Mouse (Mus musculus) lung, embryonic 16.5 days (tissue): ENCODE results near the gene Ssr2. TPM values are rescaled to one million over a fixed set of nuclear protein-coding genes. Genes with fewer than 3 reads are reported as not detected.

ENCODE experiments used
- ATAC-seq: fragments of 200-750 bp; cut with Nextera tagmentation; 2 replicates; pipeline ENCODE4 v1.8.0; 2017; ENCODE audit warnings: low read depth, mild to moderate bottlenecking, moderate library complexity
- H3K27ac ChIP-seq: fragments of 300-500 bp; sonication (generic); 2 replicates; pipeline ENCODE4 v1.5.1; 2014; ENCODE audit warnings: mild to moderate bottlenecking, control low read depth, low read length
- H3K27me3 ChIP-seq: fragments of 300-500 bp; sonication (generic); 2 replicates; pipeline ENCODE4 v1.6.1; 2014; ENCODE audit warnings: low read depth, low read length, mixed read lengths; ENCODE audit not compliant: control insufficient read depth, insufficient read depth
- H3K36me3 ChIP-seq: fragments of 300-500 bp; sonication (generic); 2 replicates; pipeline ENCODE4 v1.6.1; 2014; ENCODE audit warnings: low read length; ENCODE audit not compliant: control insufficient read depth, insufficient read depth
- H3K4me1 ChIP-seq: fragments of 300-500 bp; sonication (generic); replicated peaks from 2 replicates; pipeline ENCODE4 v1.6.1; 2014; ENCODE audit warnings: low read length, mixed read lengths; ENCODE audit not compliant: control insufficient read depth, insufficient read depth
- H3K4me2 ChIP-seq: fragments of 300-500 bp; sonication (generic); 2 replicates; pipeline ENCODE4 v1.6.1; 2014; ENCODE audit warnings: low read depth, low read length, control low read depth
- H3K4me3 ChIP-seq: fragments of 300-500 bp; sonication (generic); 2 replicates; pipeline ENCODE4 v1.5.1; 2014; ENCODE audit warnings: mild to moderate bottlenecking, low read length, control low read depth
- H3K9ac ChIP-seq: fragments of 300-500 bp; sonication (generic); 2 replicates; pipeline ENCODE4 v1.6.1; 2014; ENCODE audit warnings: low read length, control low read depth
- H3K9me3 ChIP-seq: fragments of 300-500 bp; sonication (generic); 2 replicates; pipeline ENCODE4 v1.6.1; 2016; ENCODE audit warnings: low read length; ENCODE audit not compliant: control insufficient read depth
- WGBS: fragments of 180-500 bp; shearing (Covaris S2); extraction: QIAGEN DNeasy Blood & Tissue Kit; methylation state at CpG from one replicate; pipeline ENCODE4 v1.1.7; 2014; 5-methylcytosine and 5-hydroxymethylcytosine counted together
- polyA plus RNA-seq: library from polyadenylated mRNA; unstranded; fragments of >200 nt; fragmentation: Nextera tagmentation; extraction: Ambion mirVana; gene quantifications from 2 replicates; pipeline ENCODE4 v1.2.1, GENCODE M21; 2015

Gene Ssr2
- polyA plus RNA-seq, 1 experiment from 2014 or later, result 367 TPM

- H3K9me3 ChIP-seq, result no peaks in the 10 kb centered on the region
- no peaks in the 10 kb centered on the region for H3K27me3 ChIP-seq
- H3K4me2 ChIP-seq, result peak overlapping the region; percentile 65
- peaks cover 8% of the 10 kb centered on the region for H3K36me3 ChIP-seq
- peak overlapping the region; percentile 74 for H3K4me3 ChIP-seq
- H3K4me1 ChIP-seq, result peaks cover 57% of the 10 kb centered on the region
- peak overlapping the region; percentile 93 for H3K9ac ChIP-seq
- peak overlapping the region; percentile 90 for H3K27ac ChIP-seq
- under 1% methylated on average over 36 of the region's 40 CpGs for WGBS
- ATAC-seq, result peak; percentile 18
Measured at GRCm38 (mm10) chr3:88532689-88533511, 42.8 kb upstream of the Ssr2 start.

DNA sequence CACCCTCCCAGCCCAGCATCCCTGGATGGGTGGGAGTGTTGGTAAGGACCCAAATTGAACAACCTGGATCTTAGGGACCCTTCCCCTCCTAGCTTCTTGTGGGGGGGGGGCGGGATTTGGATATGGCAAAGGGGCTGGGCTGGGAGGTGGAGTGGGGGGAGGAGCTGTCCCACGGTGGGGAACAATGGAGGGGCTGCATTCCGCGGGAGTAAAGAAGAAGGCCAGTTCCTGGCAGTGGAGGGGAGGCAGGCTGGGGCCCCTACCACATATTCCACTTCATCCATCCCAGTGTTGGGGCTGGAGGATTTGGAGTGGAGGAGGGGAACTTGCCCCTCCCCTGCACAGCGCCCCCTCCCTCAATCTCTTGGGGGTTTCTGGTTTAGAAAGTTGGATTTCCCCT, 42.0 kb upstream of the Ssr2 start:
- Histone ChIP-seq H3K9ac (peak overlapping the region; percentile 93), H3K4me3 (peak overlapping the region; percentile 74), H3K36me3 (peaks cover 13% of the 10 kb centered on the region), H3K4me1 (peaks cover 55% of the 10 kb centered on the region), H3K27me3 (no peaks in the 10 kb centered on the region), H3K9me3 (no peaks in the 10 kb centered on the region), H3K27ac (peak overlapping the region; percentile 90; the same call in 1 of the 2 replicates), H3K4me2 (peak overlapping the region; percentile 65)
- no peak for ATAC-seq
- 0% methylated on average over 4 of the region's 5 CpGs for WGBS

GRCm38 (mm10) chr3:88535005-88535404, 40.7 kb upstream of the Ssr2 start:
- peak overlapping the region; percentile 65 for H3K4me2 ChIP-seq
- no peak for ATAC-seq
- H3K4me1 ChIP-seq, result peaks cover 44% of the 10 kb centered on the region
- H3K9me3 ChIP-seq, result no peaks in the 10 kb centered on the region
- no peak overlapping the region for H3K27ac ChIP-seq
- H3K9ac ChIP-seq, result no peak overlapping the region; the same call in none of the 2 replicates
- 29% methylated on average over 3 of the region's 3 CpGs for WGBS
- H3K4me3 ChIP-seq, result peak overlapping the region; percentile 74; the same call in 1 of the 2 replicates
- no peaks in the 10 kb centered on the region for H3K27me3 ChIP-seq
- peaks cover 13% of the 10 kb centered on the region for H3K36me3 ChIP-seq

DNA sequence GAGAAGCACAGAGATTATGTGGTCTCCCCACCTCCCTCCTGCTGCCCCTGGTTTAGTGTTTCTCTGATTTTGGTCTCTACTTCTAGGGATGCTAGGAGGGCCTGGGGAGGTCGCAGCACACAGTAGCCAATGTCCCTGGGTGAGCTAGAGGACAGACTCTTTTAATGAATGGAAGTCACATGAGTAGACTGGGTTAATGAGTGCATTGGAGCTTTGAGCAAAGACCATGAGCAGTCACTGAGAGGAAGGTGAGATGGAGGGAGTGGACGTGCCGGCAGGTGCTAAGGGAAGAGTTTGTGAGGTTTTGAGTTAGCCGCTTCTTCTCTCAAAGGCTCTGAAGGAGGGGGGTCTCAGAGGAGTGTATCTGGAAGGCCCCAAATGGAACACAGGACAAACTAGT, 40.1 kb upstream of the Ssr2 start:
- peaks cover 17% of the 10 kb centered on the region for H3K36me3 ChIP-seq
- peak overlapping the region; percentile 54 for H3K9ac ChIP-seq
- H3K27ac ChIP-seq, result peak overlapping the region; percentile 23; the same call in 1 of the 2 replicates
- WGBS, result 48% methylated on average over 4 of the region's 4 CpGs
- H3K27me3 ChIP-seq, result no peaks in the 10 kb centered on the region
- no peaks in the 10 kb centered on the region for H3K9me3 ChIP-seq
- H3K4me3 ChIP-seq, result 0 out of 2 replicates have a peak overlapping the region, but pooled peaks have one; percentile 2
- H3K4me2 ChIP-seq, result peak overlapping the region; percentile 65
- ATAC-seq, result no peak
- peaks cover 43% of the 10 kb centered on the region for H3K4me1 ChIP-seq

- peak overlapping the region; percentile 66 for H3K27ac ChIP-seq
- H3K4me1 ChIP-seq, result peaks cover 45% of the 10 kb centered on the region
- no peaks in the 10 kb centered on the region for H3K27me3 ChIP-seq
- peaks cover 17% of the 10 kb centered on the region for H3K36me3 ChIP-seq
- peak overlapping the region; percentile 65 for H3K4me2 ChIP-seq
- peak; percentile 48 for ATAC-seq
- H3K4me3 ChIP-seq, result peak overlapping the region; percentile 38
- WGBS, result 4% methylated on average over 64 of the region's 64 CpGs
- H3K9ac ChIP-seq, result peak overlapping the region; percentile 54
- H3K9me3 ChIP-seq, result no peaks in the 10 kb centered on the region
Measured at GRCm38 (mm10) chr3:88536103-88536930, 39.4 kb upstream of the Ssr2 start.

GRCm38 (mm10) chr3:88537146-88537545, 38.5 kb upstream of the Ssr2 start:
- Histone ChIP-seq H3K36me3 (peaks cover 17% of the 10 kb centered on the region), H3K27me3 (no peaks in the 10 kb centered on the region), H3K9me3 (no peaks in the 10 kb centered on the region), H3K9ac (peak overlapping the region; percentile 54), H3K4me1 (peaks cover 45% of the 10 kb centered on the region), H3K4me2 (peak overlapping the region; percentile 65; the same call in 1 of the 2 replicates), H3K4me3 (peak overlapping the region; percentile 38; the same call in 1 of the 2 replicates), H3K27ac (peak overlapping the region; percentile 66)
- 64% methylated on average over 6 of the region's 6 CpGs for WGBS
- ATAC-seq, result peak; percentile 3; the same call in 1 of the 2 replicates

GRCm38 (mm10) chr3:88538271-88539145, 37.2 kb upstream of the Ssr2 start:
- H3K4me3 ChIP-seq, result no peak overlapping the region
- no peak overlapping the region for H3K9ac ChIP-seq
- H3K27ac ChIP-seq, result no peak overlapping the region
- H3K27me3 ChIP-seq, result no peaks in the 10 kb centered on the region
- 53% methylated on average over 9 of the region's 9 CpGs for WGBS
- H3K36me3 ChIP-seq, result peaks cover 17% of the 10 kb centered on the region
- H3K9me3 ChIP-seq, result no peaks in the 10 kb centered on the region
- ATAC-seq, result no peak
- no peak overlapping the region for H3K4me2 ChIP-seq
- peaks cover 45% of the 10 kb centered on the region for H3K4me1 ChIP-seq

- Histone ChIP-seq H3K9me3 (no peaks in the 10 kb centered on the region), H3K27ac (no peak overlapping the region), H3K4me1 (peaks cover 37% of the 10 kb centered on the region), H3K4me2 (no peak overlapping the region), H3K27me3 (no peaks in the 10 kb centered on the region), H3K9ac (no peak overlapping the region), H3K36me3 (peaks cover 17% of the 10 kb centered on the region), H3K4me3 (no peak overlapping the region)
- ATAC-seq, result no peak
- WGBS, result 28% methylated on average over 3 of the region's 3 CpGs
Measured at GRCm38 (mm10) chr3:88539397-88539796, 36.3 kb upstream of the Ssr2 start.
